In the genomic region with DNA sequence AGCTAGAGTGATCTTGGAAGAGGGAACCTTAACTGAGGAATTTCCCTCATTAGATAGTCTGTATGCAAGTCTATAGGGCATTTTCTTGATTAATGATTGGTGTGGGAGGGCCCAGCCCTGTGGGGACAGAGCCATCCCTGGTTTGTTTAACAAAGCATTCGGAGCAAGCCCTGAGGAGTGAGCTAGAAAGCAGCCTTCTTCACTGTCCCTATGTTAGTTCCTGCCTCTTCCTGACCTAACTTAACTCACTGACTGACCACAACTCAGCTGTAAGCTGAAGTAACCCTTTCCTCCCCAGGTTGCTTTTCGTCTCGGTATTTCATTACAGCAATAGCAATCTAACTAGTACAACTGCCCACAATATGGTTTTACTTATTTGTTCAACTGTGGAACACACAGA, we compare ENCODE assay signal across 20 mouse cellular contexts. TPM values are rescaled to one million over a fixed set of nuclear protein-coding genes. Genes with fewer than 3 reads are reported as not detected.
DNase-seq lines count a peak whose midpoint lies in the region; ATAC-seq and TF ChIP-seq lines count a peak whose summit lies in the region.
"Had no signal": no experiment of that assay in that cellular context is flagged by ENCODE, and none has a peak within 500 bp of the region (broad histone marks: within the 10 kb centered on the region; RNA-seq: fewer than 3 reads in every experiment).

No protein-coding gene starts in this region.

- H3ac ChIP-seq in myocyte (ENCODE audit: control insufficient read depth, insufficient read length), result no peak overlapping the region

- no peaks in the 10 kb centered on the region for H3K4me1 ChIP-seq in embryonic facial prominence, embryonic 11.5 days (ENCODE audit: control insufficient read depth, insufficient read depth, low read length)
- peaks cover 11% of the 10 kb centered on the region for H3K4me1 ChIP-seq in embryonic facial prominence, embryonic 10.5 days
- peaks cover 16% of the 10 kb centered on the region for H3K4me1 ChIP-seq in kidney, embryonic 15.5 days
- peaks cover 4 to 24% of the 10 kb centered on the region in 2 experiments for H3K4me1 ChIP-seq in CH12.LX (ENCODE audit: control insufficient read depth in 1 of 2, insufficient read depth in 2 of 2)
- H3K4me1 ChIP-seq in hindbrain, embryonic 11.5 days (replicated peaks; ENCODE audit: control insufficient read depth, insufficient read depth, low read length), result no peaks in the 10 kb centered on the region
- H3K4me1 ChIP-seq: hindbrain, embryonic 13.5 days had no signal

- H3K4me3 ChIP-seq in embryonic facial prominence, embryonic 11.5 days (ENCODE audit: low read depth, low read length), result no peak overlapping the region
- H3K4me3 ChIP-seq in embryonic facial prominence, embryonic 10.5 days, result no peak overlapping the region
- H3K4me3 ChIP-seq in kidney, embryonic 15.5 days (replicated peaks), result no peak overlapping the region
- no peak overlapping the region for H3K4me3 ChIP-seq in CH12.LX (replicated peaks in 1 of 3; ENCODE audit: low read depth in 2 of 3, low read length in 2 of 3, poor library complexity in 1 of 3)
- no peak overlapping the region for H3K4me3 ChIP-seq in myocyte
- no peak overlapping the region for H3K4me3 ChIP-seq in hindbrain, embryonic 11.5 days (ENCODE audit: low read depth, low read length)
- H3K4me3 ChIP-seq: forebrain, embryonic 10.5 days; hindbrain, embryonic 13.5 days; limb, embryonic 10.5 days had no signal

- WGBS in embryonic facial prominence, embryonic 11.5 days, result 28% methylated on average over 3 of the region's 3 CpGs
- WGBS in embryonic facial prominence, embryonic 10.5 days, result 31% methylated on average over 3 of the region's 3 CpGs
- 14% methylated on average over 3 of the region's 3 CpGs for WGBS in kidney, embryonic 15.5 days
- 31% methylated on average over 3 of the region's 3 CpGs for WGBS in hindbrain, embryonic 11.5 days

- no peaks in the 10 kb centered on the region for H3K79me2 ChIP-seq in CH12.LX (replicated peaks; ENCODE audit: control insufficient read depth, extremely low read depth, insufficient read depth, poor library complexity, severe bottlenecking)
- no peaks in the 10 kb centered on the region for H3K79me2 ChIP-seq in myocyte (ENCODE audit: control insufficient read depth, insufficient read depth)

- TF ChIP-seq RAD21 in CH12.LX (IDR thresholded peaks at IDR 0.05; ENCODE audit: low read depth, low read length), result no peak

- DNase-seq in embryonic facial prominence, embryonic 11.5 days (ENCODE audit: low spot score), result peak; percentile 15
- no peak for DNase-seq in embryonic facial prominence, embryonic 10.5 days (ENCODE audit: low spot score)
- no peak for DNase-seq in kidney, adult 11 months
- DNase-seq in CH12.LX (ENCODE audit: extremely low read depth), result peak; percentile 13
- DNase-seq in hindbrain, embryonic 11.5 days (ENCODE audit: low spot score), result no peak
- DNase-seq: adrenal gland, adult 8-10 months; cerebellum, adult 8-10 months; forebrain, postnatal 0 days; gastrocnemius, postnatal 36 days; lung, adult 18-20 months; lung, postnatal 14 days; right cerebral cortex, adult 18-20 months; thymus, postnatal 14 days had no signal

- TF ChIP-seq CTCF in CH12.LX (conservative IDR thresholded peaks at IDR 0.05 in 1 of 2, IDR thresholded peaks at IDR 0.05 in 1 of 2; ENCODE audit: low read depth in 2 of 2, low read length in 2 of 2), result no peak

- H3K9me3 ChIP-seq in embryonic facial prominence, embryonic 11.5 days (replicated peaks; ENCODE audit: control insufficient read depth, low read length), result no peaks in the 10 kb centered on the region
- no peaks in the 10 kb centered on the region for H3K9me3 ChIP-seq in embryonic facial prominence, embryonic 10.5 days
- H3K9me3 ChIP-seq in kidney, embryonic 15.5 days (replicated peaks), result no peaks in the 10 kb centered on the region
- H3K9me3 ChIP-seq in CH12.LX (replicated peaks; ENCODE audit: low read length), result no peaks in the 10 kb centered on the region
- no peaks in the 10 kb centered on the region for H3K9me3 ChIP-seq in hindbrain, embryonic 11.5 days (ENCODE audit: control insufficient read depth, low read length)
- H3K9me3 ChIP-seq: forebrain, embryonic 10.5 days; hindbrain, embryonic 13.5 days; limb, embryonic 10.5 days had no signal

- no peaks in the 10 kb centered on the region for H3K27me3 ChIP-seq in embryonic facial prominence, embryonic 11.5 days (ENCODE audit: control insufficient read depth, insufficient read depth, low read length)
- H3K27me3 ChIP-seq in embryonic facial prominence, embryonic 10.5 days (replicated peaks; ENCODE audit: low read depth, poor library complexity, severe bottlenecking), result no peaks in the 10 kb centered on the region
- no peaks in the 10 kb centered on the region for H3K27me3 ChIP-seq in kidney, embryonic 15.5 days
- H3K27me3 ChIP-seq in CH12.LX (replicated peaks) (no peaks in the 10 kb centered on the region), myocyte (ENCODE audit: control insufficient read depth, insufficient read depth, insufficient read length) (no peaks in the 10 kb centered on the region)
- H3K27me3 ChIP-seq in hindbrain, embryonic 11.5 days (ENCODE audit: control insufficient read depth, insufficient read depth, low read length), result no peaks in the 10 kb centered on the region
- H3K27me3 ChIP-seq: hindbrain, embryonic 13.5 days had no signal

- H3K36me3 ChIP-seq in embryonic facial prominence, embryonic 11.5 days (replicated peaks; ENCODE audit: control insufficient read depth, insufficient read depth, low read depth, low read length), result no peaks in the 10 kb centered on the region
- H3K36me3 ChIP-seq in embryonic facial prominence, embryonic 10.5 days (replicated peaks), result no peaks in the 10 kb centered on the region
- H3K36me3 ChIP-seq in kidney, embryonic 15.5 days, result no peaks in the 10 kb centered on the region
- no peaks in the 10 kb centered on the region for H3K36me3 ChIP-seq in CH12.LX (replicated peaks in 1 of 2; ENCODE audit: control insufficient read depth in 1 of 2, insufficient read depth in 1 of 2, low read length in 1 of 2)
- no peaks in the 10 kb centered on the region for H3K36me3 ChIP-seq in myocyte (ENCODE audit: control insufficient read depth, insufficient read depth)
- H3K36me3 ChIP-seq in hindbrain, embryonic 11.5 days (ENCODE audit: control insufficient read depth, insufficient read depth, low read length), result no peaks in the 10 kb centered on the region
- H3K36me3 ChIP-seq: forebrain, embryonic 10.5 days; hindbrain, embryonic 13.5 days; limb, embryonic 10.5 days had no signal

- no peak overlapping the region for H3K27ac ChIP-seq in embryonic facial prominence, embryonic 11.5 days (replicated peaks; ENCODE audit: low read depth, low read length)
- H3K27ac ChIP-seq in embryonic facial prominence, embryonic 10.5 days (replicated peaks), result no peak overlapping the region
- H3K27ac ChIP-seq in kidney, embryonic 15.5 days, result peak overlapping the region; percentile 54
- no peak overlapping the region for H3K27ac ChIP-seq in CH12.LX (ENCODE audit: insufficient read depth, low read depth)
- H3K27ac ChIP-seq in hindbrain, embryonic 11.5 days (ENCODE audit: low read depth, low read length), result no peak overlapping the region
- H3K27ac ChIP-seq: forebrain, embryonic 10.5 days; hindbrain, embryonic 13.5 days; limb, embryonic 10.5 days had no signal

- in situ Hi-C loops in CH12.LX (cut with MboI; ENCODE audit: low pct_ligation_motif_present, low pct_unique_long_range_greater_than_20kb, low sequenced_read_pairs), result no loop called here

- no peak overlapping the region for H3K4me2 ChIP-seq in embryonic facial prominence, embryonic 11.5 days (ENCODE audit: low read depth, low read length)
- no peak overlapping the region for H3K4me2 ChIP-seq in kidney, embryonic 15.5 days
- H3K4me2 ChIP-seq in CH12.LX (ENCODE audit: insufficient read depth, low read depth, poor library complexity, severe bottlenecking), result no peak overlapping the region
- peak overlapping the region; percentile 31 for H3K4me2 ChIP-seq in myocyte (ENCODE audit: low read depth)
- no peak overlapping the region for H3K4me2 ChIP-seq in hindbrain, embryonic 11.5 days (replicated peaks; ENCODE audit: low read depth, low read length)
- H3K4me2 ChIP-seq: hindbrain, embryonic 13.5 days had no signal

- TF ChIP-seq POLR2A in CH12.LX (IDR thresholded peaks at IDR 0.05; ENCODE audit: low read depth, low read length), result no peak
- TF ChIP-seq POLR2A in myocyte (IDR thresholded peaks at IDR 0.05; ENCODE audit: insufficient read length, low read depth), result no peak

- dilution Hi-C loops in CH12.LX (cut with MboI; ENCODE audit: extremely low pct_ligation_motif_present, extremely low pct_unique_long_range_greater_than_20kb, low sequenced_read_pairs), result no loop called here

- H3K9ac ChIP-seq in embryonic facial prominence, embryonic 11.5 days (replicated peaks; ENCODE audit: low read length), result no peak overlapping the region
- H3K9ac ChIP-seq in kidney, embryonic 15.5 days, result no peak overlapping the region
- H3K9ac ChIP-seq in CH12.LX (ENCODE audit: insufficient read depth, low read depth), result no peak overlapping the region
- no peak overlapping the region for H3K9ac ChIP-seq in hindbrain, embryonic 11.5 days (ENCODE audit: low read depth, low read length)
- H3K9ac ChIP-seq: forebrain, postnatal 0 days; hindbrain, embryonic 13.5 days had no signal

- no peak for ATAC-seq in embryonic facial prominence, embryonic 11.5 days (replicated peaks; ENCODE audit: insufficient number of reproducible peaks, low FRiP score, low TSS enrichment, low read depth)
- ATAC-seq in kidney, embryonic 15.5 days (replicated peaks; ENCODE audit: low FRiP score), result peak; percentile 54; the same call in 1 of the 2 replicates
- no peak for ATAC-seq in hindbrain, embryonic 11.5 days (ENCODE audit: low FRiP score)
- ATAC-seq: forebrain, postnatal 0 days; inflammation-experienced regulatory T-cells, adult 6 months had no signal

- TF ChIP-seq EP300 in CH12.LX (IDR thresholded peaks at IDR 0.05; ENCODE audit: low read length), result peak; percentile 2; the same call in 1 of the 2 replicates

TF ChIP-seq in CH12.LX, 34 proteins besides CTCF, POLR2A, EP300 and RAD21:
- TF ChIP-seq MYC (IDR thresholded peaks at IDR 0.05; ENCODE audit: low read depth, low read length), result no peak
- peak; percentile 3; the same call in 1 of the 2 replicates for TF ChIP-seq TCF12 (IDR thresholded peaks at IDR 0.05; ENCODE audit: low read depth, low read length)

TF ChIP-seq in myocyte, 11 proteins besides CTCF, POLR2A, EP300 and RAD21 (continues in another document):
- TF ChIP-seq POLR2AphosphoS2 (IDR thresholded peaks at IDR 0.05; ENCODE audit: insufficient read length, low read depth) (no peak), TCF3 (IDR thresholded peaks at IDR 0.05; ENCODE audit: insufficient read length, low read depth) (no peak)

RNA-seq across cellular contexts. Expression of gene Dnah6, which starts 39.0 kb away (rescaled TPM):
- 0.04 TPM in 2 replicates for polyA plus RNA-seq in embryonic facial prominence, embryonic 11.5 days (2014; fragmentation: Nextera tagmentation; extraction: Ambion mirVana)
- polyA plus RNA-seq in embryonic facial prominence, embryonic 10.5 days (2016; fragmentation: Nextera tagmentation; extraction: Ambion mirVana), result 0.01 and 0.04 TPM in 2 replicates
- polyA plus RNA-seq in kidney, embryonic 15.5 days (2015; fragmentation: Nextera tagmentation; extraction: Ambion mirVana), result 0.08 TPM in 2 replicates
- total RNA-seq in CH12.LX (2012; rRNA removed), result under 0.01 TPM in 1 of 2 replicates, not detected in the other
- 0.04 and 0.07 TPM in 2 replicates for total RNA-seq in CH12.LX (2014; rRNA removed)
- 0.06 TPM in 1 of 2 replicates, not detected in the other for polyA plus RNA-seq in CH12.LX (2012; ENCODE audit: insufficient read length, low read depth)
- polyA plus RNA-seq in myocyte (2012; fragmentation: generic; extraction: Trizol), result 0.01 TPM
- polyA plus RNA-seq in hindbrain, embryonic 11.5 days (2014; fragmentation: Nextera tagmentation; extraction: Ambion mirVana), result 0.42 and 0.71 TPM in 2 replicates
- total RNA-seq: gastrocnemius, postnatal 36 days; liver, adult 2 months had no signal
- polyA plus RNA-seq: liver, adult 2 months had no signal

Comparison
In these comparisons a context has a peak if more than half of its experiments do, and no peak if none do; other contexts are left out.
1. DNase-seq: peak in embryonic facial prominence, embryonic 11.5 days (single experiment) and CH12.LX (single experiment); none in embryonic facial prominence, embryonic 10.5 days (single experiment), kidney, adult 11 months (single experiment) and hindbrain, embryonic 11.5 days (single experiment).